In genomic region chr2:158687804-158688241, GRCm38 (mm10) we compare ENCODE assay signal across 8 mouse cellular contexts. TPM values are rescaled to one million over a fixed set of nuclear protein-coding genes. Genes with fewer than 3 reads are reported as not detected.
DNase-seq lines count a peak whose midpoint lies in the region; ATAC-seq and TF ChIP-seq lines count a peak whose summit lies in the region.

No protein-coding gene starts in this region.

- H3K27ac ChIP-seq in heart, postnatal 0 days (ENCODE audit: low read depth): peak overlapping the region; percentile 70

- no peak for TF ChIP-seq CTCF in heart, postnatal 0 days (IDR thresholded peaks at IDR 0.05; ENCODE audit: low read depth)

- no peak for TF ChIP-seq EP300 in heart, postnatal 0 days (IDR thresholded peaks at IDR 0.05; ENCODE audit: low read depth)

- 36% methylated on average over 25 of the region's 25 CpGs for WGBS in heart, postnatal 0 days

- no peaks in the 10 kb centered on the region for H3K27me3 ChIP-seq in heart, postnatal 0 days (ENCODE audit: control insufficient read depth, insufficient read depth, low read length)

- no peak overlapping the region for H3K4me3 ChIP-seq in heart, postnatal 0 days (ENCODE audit: low read depth, low read length)

- no peaks in the 10 kb centered on the region for H3K9me3 ChIP-seq in heart, postnatal 0 days (replicated peaks; ENCODE audit: control insufficient read depth, low read length)

- peak; percentile 20 for DNase-seq in cerebellum, adult 9-11 months
- no peak for DNase-seq in cerebellum, postnatal 4 days (ENCODE audit: low spot score in 2 of 2)
- peak; percentile 32 for DNase-seq in urinary bladder, postnatal 14 days (ENCODE audit: low spot score)
- no peak for DNase-seq in urinary bladder, postnatal 10 days (ENCODE audit: low spot score)
- no peak for DNase-seq in heart, postnatal 0 days (ENCODE audit: low spot score)
- DNase-seq in kidney, postnatal 4 days: peak; percentile 70 to 77
- DNase-seq in natural killer cell, adult 2 months (ENCODE audit: low spot score in 2 of 2): peak; percentile 62 to 63
- DNase-seq in embryo, embryonic 10.5 days (ENCODE audit: low spot score): no peak

- no peaks in the 10 kb centered on the region for H3K36me3 ChIP-seq in heart, postnatal 0 days (replicated peaks; ENCODE audit: control insufficient read depth, insufficient read depth, low read length)

- no peak overlapping the region for H3K9ac ChIP-seq in heart, postnatal 0 days (replicated peaks; ENCODE audit: low read depth, low read length)

- ATAC-seq in heart, postnatal 0 days (ENCODE audit: insufficient read depth, low read depth): 0 out of 2 replicates have a peak, but pooled peaks have one; percentile 31

- H3K4me1 ChIP-seq in heart, postnatal 0 days (ENCODE audit: control insufficient read depth, insufficient read depth): 0 out of 2 replicates have a peak, but pooled peaks cover 15% of the 10 kb centered on the region

- H3K4me2 ChIP-seq in heart, postnatal 0 days (ENCODE audit: low read depth, low read length): peak overlapping the region; percentile 29; the same call in 1 of the 2 replicates

RNA-seq across cellular contexts. Expression of gene Ppp1r16b, which starts 22.6 kb away (rescaled TPM):
- 3.7 and 9.1 TPM in 2 replicates for total RNA-seq in heart, postnatal 0 days (2014; rRNA removed; ENCODE audit: low replicate concordance)
- polyA plus RNA-seq in heart, postnatal 0 days (2015; fragmentation: Nextera tagmentation; extraction: Ambion mirVana): 5.0 and 5.1 TPM in 2 replicates

Comparison
In these comparisons a context has a peak if more than half of its experiments do, and no peak if none do; other contexts are left out.
1. DNase-seq: peak in cerebellum, adult 9-11 months (single experiment), urinary bladder, postnatal 14 days (single experiment), kidney, postnatal 4 days (2 of 2) and natural killer cell, adult 2 months (2 of 2); none in cerebellum, postnatal 4 days (0 of 2), urinary bladder, postnatal 10 days (single experiment), heart, postnatal 0 days (single experiment) and embryo, embryonic 10.5 days (single experiment).